Mouse (Mus musculus): Measurements from ENCODE around the gene Nectin2.

GRCm38 (mm10) chr7:19722754-19723195 is 27.5 kb downstream of the Nectin2 start:
- TF ChIP-seq CTCF (IDR thresholded peaks at IDR 0.05) (no peak), POLR2A (IDR thresholded peaks at IDR 0.05; ENCODE audit: insufficient read depth, low read depth, low read length) (no peak)
